Mouse (Mus musculus): ENCODE measurements at regions not wholly inside any gene's neighbourhood (a gene's known extent, or its start where the extent isn't known, plus 50 kb on each side); places are given as distances from the start of the nearest gene placed in this dataset.

DNA sequence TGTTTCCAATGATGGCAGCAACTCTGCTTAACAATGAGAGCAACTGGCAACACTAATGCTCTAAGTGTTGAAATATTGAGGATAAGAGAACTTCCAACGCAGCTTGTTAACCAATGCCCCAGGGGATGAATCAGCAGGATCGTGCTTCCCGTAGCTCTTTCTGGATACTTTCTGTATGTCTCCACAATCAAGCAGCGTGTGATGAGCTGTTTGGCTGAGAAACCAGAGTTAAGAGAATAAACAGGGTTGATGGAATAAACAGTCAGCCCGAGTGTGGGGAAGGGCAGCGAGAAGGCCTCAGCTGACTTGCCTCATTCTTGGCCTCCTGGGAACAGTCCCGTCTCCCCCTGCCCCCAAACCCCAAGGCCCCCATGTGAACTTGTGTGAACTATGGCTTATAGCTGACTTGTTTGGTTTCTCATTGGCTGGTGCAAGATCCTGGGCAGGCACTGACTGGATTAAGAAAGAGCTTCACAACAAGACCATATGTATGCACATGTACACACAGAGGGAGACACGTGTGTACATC lies 264.6 kb upstream of the Rnaseh2b start:
- Histone ChIP-seq H3K4me3 (no peak overlapping the region), H3K9me3 (no peaks in the 10 kb centered on the region), H3K4me1 (no peaks in the 10 kb centered on the region), H3K27ac (no peak overlapping the region), H3K36me3 (no peaks in the 10 kb centered on the region), H3K27me3 (ENCODE audit: insufficient read depth, poor library complexity, severe bottlenecking) (no peaks in the 10 kb centered on the region)
- peak; percentile 17 for DNase-seq (ENCODE audit: low spot score)
- WGBS: 77% methylated on average over 8 of the region's 8 CpGs

DNA sequence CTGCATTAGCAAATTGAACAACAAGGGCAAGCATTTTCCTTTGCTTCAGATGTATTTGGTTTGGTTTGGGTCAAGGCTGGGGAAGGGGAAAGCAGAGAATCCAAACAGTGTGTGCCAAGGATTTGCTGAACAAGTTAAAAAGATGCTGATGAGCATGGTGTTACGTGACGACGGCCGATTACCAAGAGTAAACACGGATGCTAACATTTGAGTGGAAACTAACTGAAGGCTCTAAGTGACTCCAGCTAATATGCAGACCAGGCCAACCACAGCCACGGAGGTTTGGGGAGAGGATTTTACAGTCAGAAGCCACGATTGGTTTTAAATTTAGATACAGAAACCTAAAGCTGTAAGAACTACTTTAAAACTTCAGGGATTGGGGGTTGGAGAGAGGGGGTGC lies 262.3 kb upstream of the Rnaseh2b start:
- no peaks in the 10 kb centered on the region for H3K36me3 ChIP-seq
- 80% methylated on average over 7 of the region's 7 CpGs for WGBS
- no peaks in the 10 kb centered on the region for H3K4me1 ChIP-seq
- no peak for DNase-seq (ENCODE audit: low spot score)
- H3K4me3 ChIP-seq: no peak overlapping the region
- no peaks in the 10 kb centered on the region for H3K9me3 ChIP-seq
- no peaks in the 10 kb centered on the region for H3K27me3 ChIP-seq (ENCODE audit: insufficient read depth, poor library complexity, severe bottlenecking)
- no peak overlapping the region for H3K27ac ChIP-seq

DNA sequence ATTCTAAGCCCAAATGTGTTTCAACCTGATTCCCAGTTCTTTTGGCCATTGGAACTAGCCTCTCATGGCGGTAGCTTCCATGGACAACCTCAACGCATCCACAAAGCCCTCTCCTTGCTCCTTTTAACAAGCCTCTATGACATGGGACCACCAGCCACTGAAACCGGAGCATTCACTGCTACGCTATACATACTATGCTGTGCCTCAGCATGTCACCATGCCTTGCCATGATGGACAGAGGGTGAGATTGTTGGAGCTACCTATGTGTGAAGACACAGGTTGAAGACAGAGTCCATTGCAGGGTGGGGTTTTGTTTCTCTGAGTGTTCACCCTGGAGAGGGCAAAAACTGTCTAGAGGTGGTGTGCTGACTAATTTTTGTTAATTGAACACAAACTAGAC lies 258.7 kb upstream of the Rnaseh2b start:
- no peaks in the 10 kb centered on the region for H3K4me1 ChIP-seq
- no peaks in the 10 kb centered on the region for H3K36me3 ChIP-seq
- no peaks in the 10 kb centered on the region for H3K9me3 ChIP-seq
- H3K27ac ChIP-seq: no peak overlapping the region
- H3K27me3 ChIP-seq (ENCODE audit: insufficient read depth, poor library complexity, severe bottlenecking): no peaks in the 10 kb centered on the region
- DNase-seq (ENCODE audit: low spot score): peak; percentile 59
- H3K4me3 ChIP-seq: no peak overlapping the region
- WGBS: 89% methylated on average over 4 of the region's 4 CpGs

DNA sequence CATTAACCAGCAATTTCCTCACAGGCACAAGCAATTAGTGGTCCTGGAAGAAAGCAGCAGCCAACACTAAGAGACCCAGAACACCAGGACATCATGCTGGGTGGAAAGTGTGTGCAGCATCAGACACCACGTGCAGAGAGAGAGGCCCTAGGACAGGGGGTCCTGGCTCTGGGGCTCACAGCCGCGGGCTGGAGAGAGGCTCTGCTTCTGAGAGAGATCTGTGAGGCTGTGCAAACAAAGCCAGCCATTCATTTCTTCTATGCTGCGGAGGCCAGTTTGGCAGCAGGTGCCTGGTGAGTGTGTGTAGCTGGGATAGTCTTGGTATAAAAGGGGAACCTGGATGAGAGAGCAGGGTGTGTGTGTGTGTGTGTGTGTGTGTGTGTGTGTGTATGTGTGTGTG lies 257.7 kb upstream of the Rnaseh2b start:
- H3K4me3 ChIP-seq: no peak overlapping the region
- no peaks in the 10 kb centered on the region for H3K4me1 ChIP-seq
- no peaks in the 10 kb centered on the region for H3K9me3 ChIP-seq
- no peaks in the 10 kb centered on the region for H3K27me3 ChIP-seq (ENCODE audit: insufficient read depth, poor library complexity, severe bottlenecking)
- H3K36me3 ChIP-seq: no peaks in the 10 kb centered on the region
- H3K27ac ChIP-seq: no peak overlapping the region
- DNase-seq (ENCODE audit: low spot score): peak; percentile 71
- WGBS: 54% methylated on average over 4 of the region's 4 CpGs

DNA sequence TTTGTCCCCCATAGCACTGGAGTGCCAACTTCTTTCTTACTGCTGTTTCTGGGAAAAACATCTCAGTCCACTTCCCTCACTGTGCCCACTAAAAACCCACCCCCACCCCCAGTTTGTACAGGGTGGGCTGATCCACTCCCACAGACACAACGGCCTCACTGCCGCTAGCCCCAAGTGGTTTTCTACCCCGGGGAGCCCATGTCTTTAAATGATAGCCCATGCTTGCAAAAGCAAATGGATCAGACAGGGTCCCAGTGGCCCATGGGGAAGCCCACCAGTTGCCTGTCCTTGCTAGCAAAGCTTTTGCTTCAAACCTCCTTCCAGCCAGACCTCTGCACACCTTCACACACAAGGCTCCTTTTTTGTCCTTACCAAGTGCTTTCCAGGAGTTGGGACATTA lies 257.0 kb upstream of the Rnaseh2b start:
- H3K9me3 ChIP-seq: no peaks in the 10 kb centered on the region
- H3K4me3 ChIP-seq: no peak overlapping the region
- H3K27ac ChIP-seq: no peak overlapping the region
- DNase-seq (ENCODE audit: low spot score): peak; percentile 55
- H3K4me1 ChIP-seq: no peaks in the 10 kb centered on the region
- no peaks in the 10 kb centered on the region for H3K27me3 ChIP-seq (ENCODE audit: insufficient read depth, poor library complexity, severe bottlenecking)
- 86% methylated on average over 3 of the region's 3 CpGs for WGBS
- H3K36me3 ChIP-seq: no peaks in the 10 kb centered on the region

DNA sequence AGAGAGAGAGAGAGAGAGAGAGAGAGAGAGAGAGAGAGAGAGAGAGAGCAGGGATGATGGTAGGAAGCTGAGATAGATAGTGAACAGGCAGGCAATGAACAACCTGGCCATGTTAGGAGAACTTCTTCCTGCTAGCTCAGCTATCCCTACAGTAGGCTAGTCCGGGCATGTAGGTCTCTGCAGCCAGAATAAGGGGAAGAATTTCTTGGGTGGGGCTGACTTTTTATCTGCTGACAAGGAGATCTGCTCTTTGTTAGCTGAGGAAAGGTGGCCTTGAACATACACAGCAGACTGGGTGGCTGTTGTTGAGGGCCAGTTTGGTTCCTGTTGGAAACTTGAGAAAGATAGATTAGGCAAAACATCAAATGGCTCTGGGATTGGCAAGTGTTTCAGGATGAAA lies 254.9 kb upstream of the Rnaseh2b start:
- Histone ChIP-seq H3K9me3 (no peaks in the 10 kb centered on the region), H3K27ac (no peak overlapping the region), H3K4me1 (no peaks in the 10 kb centered on the region), H3K36me3 (no peaks in the 10 kb centered on the region), H3K4me3 (no peak overlapping the region), H3K27me3 (ENCODE audit: insufficient read depth, poor library complexity, severe bottlenecking) (no peaks in the 10 kb centered on the region)
- 60% methylated on average over 1 of the region's 1 CpGs for WGBS
- peak; percentile 67 for DNase-seq (ENCODE audit: low spot score)

DNA sequence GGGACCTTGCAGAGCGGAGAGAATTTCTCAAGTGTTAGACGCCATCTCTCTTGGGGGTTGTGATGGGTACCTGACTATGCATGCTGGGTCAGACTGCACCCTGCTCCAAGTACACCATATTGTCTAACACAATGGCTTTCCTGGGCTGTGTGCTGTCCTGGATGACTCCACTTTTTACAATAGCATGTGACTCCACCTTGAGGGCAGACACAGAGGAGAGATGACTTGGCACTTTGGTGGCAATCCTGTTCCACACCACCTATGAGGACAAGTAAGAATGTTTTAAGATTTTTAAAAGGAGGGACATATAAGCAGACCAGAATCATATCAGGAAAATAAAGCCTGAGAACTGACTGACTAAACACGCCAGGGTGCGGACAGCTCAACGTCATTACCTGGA lies 254.5 kb upstream of the Rnaseh2b start:
- no peak overlapping the region for H3K4me3 ChIP-seq
- H3K36me3 ChIP-seq: no peaks in the 10 kb centered on the region
- DNase-seq (ENCODE audit: low spot score): no peak
- H3K27ac ChIP-seq: no peak overlapping the region
- 86% methylated on average over 5 of the region's 5 CpGs for WGBS
- H3K9me3 ChIP-seq: no peaks in the 10 kb centered on the region
- no peaks in the 10 kb centered on the region for H3K27me3 ChIP-seq (ENCODE audit: insufficient read depth, poor library complexity, severe bottlenecking)
- H3K4me1 ChIP-seq: no peaks in the 10 kb centered on the region

DNA sequence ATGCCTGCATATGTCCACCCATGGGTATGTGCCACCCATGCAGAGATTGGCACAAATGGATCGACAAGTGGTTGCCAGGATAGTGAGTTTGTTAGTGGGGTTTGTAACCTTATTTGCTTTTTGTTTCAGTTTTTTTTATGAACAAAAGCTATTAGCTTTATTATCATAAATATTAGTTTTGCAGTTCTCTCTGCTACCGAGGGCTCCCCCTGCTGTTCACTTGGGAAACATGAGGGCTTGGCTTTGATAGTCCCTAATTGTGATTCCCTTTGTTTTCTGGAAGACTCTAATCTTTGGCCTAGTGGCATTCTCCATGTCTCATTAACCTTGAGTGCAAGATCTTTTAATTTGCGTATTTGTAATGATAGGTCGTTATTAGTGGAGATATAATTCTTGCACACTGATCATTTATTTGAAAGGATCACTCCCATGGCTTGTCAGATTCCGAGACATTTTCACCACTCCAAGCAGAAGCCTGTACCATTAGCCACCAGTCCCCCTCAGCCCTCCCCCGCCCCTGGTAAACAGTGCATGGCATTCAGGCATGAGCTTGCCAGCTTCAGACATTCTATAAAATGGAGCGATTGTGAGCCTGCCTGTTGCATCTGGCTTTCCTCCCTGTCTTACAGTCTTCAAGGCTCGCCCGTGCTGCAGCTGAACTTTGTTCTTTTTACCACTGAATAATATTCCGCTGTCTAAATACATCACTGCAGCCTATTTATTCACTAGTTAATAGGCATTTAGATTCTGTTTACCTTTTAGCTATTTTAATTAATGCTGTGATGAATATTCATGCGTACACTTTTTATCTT lies 249.9 kb upstream of the Rnaseh2b start:
- H3K9me3 ChIP-seq: no peaks in the 10 kb centered on the region
- no peaks in the 10 kb centered on the region for H3K36me3 ChIP-seq
- no peaks in the 10 kb centered on the region for H3K4me1 ChIP-seq
- DNase-seq (ENCODE audit: low spot score): no peak
- 61% methylated on average over 11 of the region's 11 CpGs for WGBS
- no peaks in the 10 kb centered on the region for H3K27me3 ChIP-seq (ENCODE audit: insufficient read depth, poor library complexity, severe bottlenecking)
- H3K27ac ChIP-seq: no peak overlapping the region
- no peak overlapping the region for H3K4me3 ChIP-seq

DNA sequence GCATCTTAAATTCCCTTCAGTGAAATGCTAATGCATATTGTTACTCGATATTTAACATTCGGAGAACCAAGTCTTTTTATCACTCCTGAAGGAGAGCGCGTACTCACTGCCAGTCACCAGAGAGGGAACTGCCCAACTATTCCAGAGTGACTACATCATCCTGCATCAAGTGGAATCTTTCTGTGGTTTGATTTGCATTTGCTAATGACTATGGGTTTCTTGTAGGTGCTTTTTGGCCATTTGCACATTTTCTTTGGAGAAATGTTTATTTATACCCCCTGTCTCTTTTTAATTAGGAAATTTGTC lies 249.3 kb upstream of the Rnaseh2b start:
- no peaks in the 10 kb centered on the region for H3K4me1 ChIP-seq
- DNase-seq (ENCODE audit: low spot score): no peak
- H3K9me3 ChIP-seq: no peaks in the 10 kb centered on the region
- no peaks in the 10 kb centered on the region for H3K27me3 ChIP-seq (ENCODE audit: insufficient read depth, poor library complexity, severe bottlenecking)
- H3K27ac ChIP-seq: no peak overlapping the region
- no peak overlapping the region for H3K4me3 ChIP-seq
- 89% methylated on average over 4 of the region's 4 CpGs for WGBS
- no peaks in the 10 kb centered on the region for H3K36me3 ChIP-seq

DNA sequence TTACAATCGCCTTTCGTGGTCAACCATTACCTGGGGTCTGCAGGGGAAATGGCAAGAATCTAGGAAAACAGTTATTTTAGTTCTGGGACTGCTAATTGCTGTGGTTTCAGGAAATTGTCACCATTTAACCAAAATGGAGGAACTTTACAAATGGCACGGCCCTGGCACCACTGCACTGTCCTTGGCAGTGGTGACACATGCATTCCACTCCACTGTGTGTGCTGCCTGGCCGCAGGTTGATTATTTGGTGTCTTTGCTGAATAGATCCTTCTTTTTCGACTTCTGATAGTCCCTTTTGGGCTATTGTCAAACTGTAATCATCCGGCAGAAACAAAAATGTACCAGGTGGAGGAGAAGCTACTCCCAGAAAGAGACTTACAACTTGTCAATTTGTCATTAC lies 241.4 kb upstream of the Rnaseh2b start:
- DNase-seq (ENCODE audit: low spot score): no peak
- H3K27ac ChIP-seq: no peak overlapping the region
- no peaks in the 10 kb centered on the region for H3K9me3 ChIP-seq
- H3K27me3 ChIP-seq (ENCODE audit: insufficient read depth, poor library complexity, severe bottlenecking): no peaks in the 10 kb centered on the region
- no peaks in the 10 kb centered on the region for H3K4me1 ChIP-seq
- WGBS: 84% methylated on average over 6 of the region's 6 CpGs
- H3K36me3 ChIP-seq: no peaks in the 10 kb centered on the region
- no peak overlapping the region for H3K4me3 ChIP-seq

DNA sequence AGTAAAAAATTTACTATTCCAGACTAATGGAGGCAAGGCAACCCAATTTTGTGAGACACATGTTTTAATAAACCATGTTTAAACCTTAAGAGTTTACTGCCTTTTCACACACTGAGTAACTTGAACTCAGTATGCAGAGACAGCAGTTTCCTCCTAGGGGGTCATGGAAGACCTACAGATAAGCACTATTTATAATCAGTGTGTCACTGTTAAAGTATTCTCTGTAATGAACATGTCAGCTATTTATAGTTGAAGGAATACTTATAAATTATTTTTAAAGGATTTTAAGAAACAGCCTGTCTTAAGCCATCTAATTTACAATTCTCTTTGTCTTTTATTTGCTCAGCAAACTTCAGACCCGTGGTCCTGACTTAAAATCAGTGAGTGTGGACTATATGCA lies 240.5 kb upstream of the Rnaseh2b start:
- Histone ChIP-seq H3K4me1 (no peaks in the 10 kb centered on the region), H3K27ac (no peak overlapping the region), H3K9me3 (no peaks in the 10 kb centered on the region), H3K27me3 (ENCODE audit: insufficient read depth, poor library complexity, severe bottlenecking) (no peaks in the 10 kb centered on the region), H3K36me3 (no peaks in the 10 kb centered on the region), H3K4me3 (no peak overlapping the region)
- no peak for DNase-seq (ENCODE audit: low spot score)
- 57% methylated on average over 1 of the region's 1 CpGs for WGBS

DNA sequence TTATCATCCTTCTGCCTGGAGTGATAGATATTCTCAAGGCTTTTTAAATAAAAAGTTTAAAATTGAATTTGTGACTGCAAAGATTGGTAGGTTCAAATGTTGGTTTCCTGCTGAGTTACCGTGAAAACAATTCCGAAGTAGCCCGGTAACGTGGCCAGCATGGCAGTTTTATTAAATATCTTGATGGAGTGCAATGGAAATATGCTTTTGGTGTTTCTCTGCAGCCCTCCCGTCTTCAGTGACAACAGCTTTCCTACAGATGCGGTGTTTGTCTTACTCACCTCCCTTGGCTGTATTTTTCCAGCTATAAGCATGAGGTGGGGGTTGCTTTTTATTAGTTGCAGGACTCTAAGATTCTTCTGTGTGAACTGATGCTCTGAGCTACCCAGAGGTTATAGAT lies 239.4 kb upstream of the Rnaseh2b start:
- Histone ChIP-seq H3K9me3 (no peaks in the 10 kb centered on the region), H3K4me1 (no peaks in the 10 kb centered on the region), H3K27ac (no peak overlapping the region), H3K27me3 (ENCODE audit: insufficient read depth, poor library complexity, severe bottlenecking) (no peaks in the 10 kb centered on the region), H3K4me3 (no peak overlapping the region), H3K36me3 (no peaks in the 10 kb centered on the region)
- DNase-seq (ENCODE audit: low spot score): no peak
- 87% methylated on average over 6 of the region's 6 CpGs for WGBS

DNA sequence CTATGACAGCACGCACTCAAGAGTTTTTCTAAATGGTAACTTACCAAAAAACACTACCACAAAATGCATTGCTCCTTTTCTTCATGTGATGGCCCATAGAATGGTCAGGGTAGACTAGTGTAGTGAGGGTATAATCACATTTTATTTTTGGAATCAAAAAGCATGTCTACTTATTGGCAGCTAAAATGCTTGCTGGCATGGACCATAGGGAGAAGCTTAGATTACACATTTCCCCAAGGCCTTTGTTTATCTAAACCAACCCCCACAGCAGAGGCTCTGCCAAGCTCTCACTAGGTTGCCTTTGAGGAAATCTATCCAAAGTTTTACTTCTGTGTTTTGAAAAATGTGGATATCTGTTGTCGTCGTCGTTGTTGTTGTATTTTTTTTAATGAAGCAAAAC lies 235.3 kb upstream of the Rnaseh2b start:
- Histone ChIP-seq H3K4me1 (no peaks in the 10 kb centered on the region), H3K27me3 (ENCODE audit: insufficient read depth, poor library complexity, severe bottlenecking) (no peaks in the 10 kb centered on the region), H3K27ac (no peak overlapping the region), H3K9me3 (no peaks in the 10 kb centered on the region), H3K36me3 (no peaks in the 10 kb centered on the region), H3K4me3 (no peak overlapping the region)
- WGBS: 77% methylated on average over 4 of the region's 4 CpGs
- no peak for DNase-seq (ENCODE audit: low spot score)

DNA sequence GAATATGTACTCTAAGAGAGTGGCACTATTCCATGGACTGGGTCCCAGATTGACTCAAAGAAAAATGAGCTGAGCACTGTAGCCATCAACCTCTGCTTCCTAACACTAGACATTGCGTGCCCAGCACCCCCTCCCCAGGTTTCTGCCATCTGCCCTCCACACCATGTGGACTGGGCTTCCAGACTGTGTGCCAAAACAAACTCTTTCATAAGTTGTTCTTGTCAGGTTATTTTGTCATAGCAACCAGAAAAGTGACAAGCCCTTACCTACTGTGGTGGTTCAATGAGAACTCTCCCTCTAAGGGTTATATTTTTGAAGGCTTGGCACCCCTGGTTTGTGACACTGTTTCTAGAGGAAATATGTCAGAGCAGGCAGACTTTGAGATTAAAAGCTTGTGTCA lies 234.3 kb upstream of the Rnaseh2b start:
- Histone ChIP-seq H3K9me3 (no peaks in the 10 kb centered on the region), H3K27me3 (ENCODE audit: insufficient read depth, poor library complexity, severe bottlenecking) (no peaks in the 10 kb centered on the region), H3K4me3 (no peak overlapping the region), H3K27ac (no peak overlapping the region), H3K36me3 (no peaks in the 10 kb centered on the region), H3K4me1 (no peaks in the 10 kb centered on the region)
- no peak for DNase-seq (ENCODE audit: low spot score)
- WGBS: 91% methylated on average over 1 of the region's 1 CpGs

Measured in heart, embryonic 10.5 days (tissue).